Mouse (Mus musculus): Measurements from ENCODE around the gene Ell2. TPM values are rescaled to one million over a fixed set of nuclear protein-coding genes. Genes with fewer than 3 reads are reported as not detected.

Gene Ell2
- 6.9 and 8.7 TPM in 2 replicates for polyA plus RNA-seq (2015; fragmentation: Nextera tagmentation; extraction: Ambion mirVana)

- Histone ChIP-seq H3K4me3 (peak within 1 kb of the TSS; percentile 77), H3K4me1 (peaks cover 13% of the 10 kb centered on the region), H3K27me3 (peaks cover 7% of the 10 kb centered on the region; the same call in 1 of the 2 replicates), H3K27ac (peak within 1 kb of the TSS; percentile 80), H3K4me2 (peak within 1 kb of the TSS; percentile 81), H3K9ac (peak within 1 kb of the TSS; percentile 73), H3K36me3 (no peaks in the 10 kb centered on the region), H3K9me3 (no peaks in the 10 kb centered on the region)
- no peak for ATAC-seq (ENCODE audit: borderline replicate concordance, extremely low read depth, low FRiP score, low TSS enrichment)
- 93% methylated on average over 1 of the region's 1 CpGs for WGBS
Observed at GRCm38 (mm10) chr13:75706457-75706856, at the start of gene Ell2. Gene Ell2 (plus strand): TSS chr13:75706757.

GRCm38 (mm10) chr13:75685438-75685837, 21.1 kb upstream of the Ell2 start:
- H3K4me3 ChIP-seq = no peak overlapping the region
- 63% methylated on average over 3 of the region's 3 CpGs for WGBS
- no peaks in the 10 kb centered on the region for H3K9me3 ChIP-seq
- no peaks in the 10 kb centered on the region for H3K4me1 ChIP-seq
- no peaks in the 10 kb centered on the region for H3K36me3 ChIP-seq
- no peaks in the 10 kb centered on the region for H3K27me3 ChIP-seq
- H3K27ac ChIP-seq = no peak overlapping the region
- no peak overlapping the region for H3K9ac ChIP-seq
- ATAC-seq (ENCODE audit: borderline replicate concordance, extremely low read depth, low FRiP score, low TSS enrichment) = no peak
- H3K4me2 ChIP-seq = no peak overlapping the region

- WGBS = 81% methylated on average over 4 of the region's 4 CpGs
- Histone ChIP-seq H3K4me3 (no peak overlapping the region), H3K27ac (no peak overlapping the region), H3K4me2 (no peak overlapping the region), H3K36me3 (no peaks in the 10 kb centered on the region), H3K4me1 (no peaks in the 10 kb centered on the region), H3K9ac (no peak overlapping the region), H3K27me3 (no peaks in the 10 kb centered on the region), H3K9me3 (no peaks in the 10 kb centered on the region)
- no peak for ATAC-seq (ENCODE audit: borderline replicate concordance, extremely low read depth, low FRiP score, low TSS enrichment)
Observed at GRCm38 (mm10) chr13:75686995-75687394, 19.6 kb upstream of the Ell2 start.

GRCm38 (mm10) chr13:75691625-75692024, 14.9 kb upstream of the Ell2 start:
- Histone ChIP-seq H3K4me3 (no peak overlapping the region), H3K36me3 (no peaks in the 10 kb centered on the region), H3K27ac (no peak overlapping the region), H3K9ac (no peak overlapping the region), H3K9me3 (no peaks in the 10 kb centered on the region), H3K4me2 (no peak overlapping the region), H3K27me3 (no peaks in the 10 kb centered on the region), H3K4me1 (no peaks in the 10 kb centered on the region)
- ATAC-seq (ENCODE audit: borderline replicate concordance, extremely low read depth, low FRiP score, low TSS enrichment) = no peak

GRCm38 (mm10) chr13:75693081-75693480, 13.5 kb upstream of the Ell2 start:
- Histone ChIP-seq H3K4me1 (no peaks in the 10 kb centered on the region), H3K36me3 (no peaks in the 10 kb centered on the region), H3K27me3 (no peaks in the 10 kb centered on the region), H3K4me3 (no peak overlapping the region), H3K27ac (no peak overlapping the region), H3K9me3 (no peaks in the 10 kb centered on the region), H3K9ac (no peak overlapping the region), H3K4me2 (no peak overlapping the region)
- no peak for ATAC-seq (ENCODE audit: borderline replicate concordance, extremely low read depth, low FRiP score, low TSS enrichment)

GRCm38 (mm10) chr13:75702814-75703213, 3.7 kb upstream of the Ell2 start:
- no peaks in the 10 kb centered on the region for H3K36me3 ChIP-seq
- whole genome bisulfite sequencing = 63% methylated on average over 5 of the region's 5 CpGs
- no peaks in the 10 kb centered on the region for H3K27me3 ChIP-seq
- H3K4me2 ChIP-seq = no peak overlapping the region
- no peaks in the 10 kb centered on the region for H3K4me1 ChIP-seq
- H3K9me3 ChIP-seq = no peaks in the 10 kb centered on the region
- no peak overlapping the region for H3K9ac ChIP-seq
- no peak for ATAC-seq (ENCODE audit: borderline replicate concordance, extremely low read depth, low FRiP score, low TSS enrichment)
- no peak overlapping the region for H3K27ac ChIP-seq
- no peak overlapping the region for H3K4me3 ChIP-seq

GRCm38 (mm10) chr13:75706882-75707816, 592 bp downstream of the Ell2 start:
- H3K27ac ChIP-seq = peak overlapping the region; percentile 80
- H3K4me3 ChIP-seq = peak overlapping the region; percentile 77
- WGBS = 5% methylated on average over 62 of the region's 64 CpGs
- peak overlapping the region; percentile 81 for H3K4me2 ChIP-seq
- peak; percentile 100 for ATAC-seq (ENCODE audit: borderline replicate concordance, extremely low read depth, low FRiP score, low TSS enrichment)
- peaks cover 7% of the 10 kb centered on the region; the same call in 1 of the 2 replicates for H3K27me3 ChIP-seq
- peaks cover 13% of the 10 kb centered on the region for H3K4me1 ChIP-seq
- no peaks in the 10 kb centered on the region for H3K36me3 ChIP-seq
- no peaks in the 10 kb centered on the region for H3K9me3 ChIP-seq
- peak overlapping the region; percentile 73 for H3K9ac ChIP-seq

- peak overlapping the region; percentile 80 for H3K27ac ChIP-seq
- no peaks in the 10 kb centered on the region for H3K36me3 ChIP-seq
- peak; percentile 77 for ATAC-seq (ENCODE audit: borderline replicate concordance, extremely low read depth, low FRiP score, low TSS enrichment)
- H3K9me3 ChIP-seq = no peaks in the 10 kb centered on the region
- peaks cover 7% of the 10 kb centered on the region; the same call in 1 of the 2 replicates for H3K27me3 ChIP-seq
- WGBS = under 1% methylated on average over 77 of the region's 83 CpGs
- peaks cover 13% of the 10 kb centered on the region for H3K4me1 ChIP-seq
- H3K9ac ChIP-seq = peak overlapping the region; percentile 73
- H3K4me3 ChIP-seq = peak overlapping the region; percentile 77
- peak overlapping the region; percentile 81 for H3K4me2 ChIP-seq
Observed at GRCm38 (mm10) chr13:75707821-75708636, 1.5 kb downstream of the Ell2 start.

GRCm38 (mm10) chr13:75708637-75709002, 2.1 kb downstream of the Ell2 start:
- no peak overlapping the region for H3K27ac ChIP-seq
- ATAC-seq (ENCODE audit: borderline replicate concordance, extremely low read depth, low FRiP score, low TSS enrichment) = no peak
- H3K4me1 ChIP-seq = peaks cover 13% of the 10 kb centered on the region
- no peaks in the 10 kb centered on the region for H3K36me3 ChIP-seq
- peak overlapping the region; percentile 81 for H3K4me2 ChIP-seq
- H3K27me3 ChIP-seq = peaks cover 7% of the 10 kb centered on the region; the same call in 1 of the 2 replicates
- peak overlapping the region; percentile 77 for H3K4me3 ChIP-seq
- 11% methylated on average over 8 of the region's 8 CpGs for WGBS
- H3K9ac ChIP-seq = peak overlapping the region; percentile 73
- no peaks in the 10 kb centered on the region for H3K9me3 ChIP-seq

GRCm38 (mm10) chr13:75709026-75709778, 2.6 kb downstream of the Ell2 start:
- ATAC-seq (ENCODE audit: borderline replicate concordance, extremely low read depth, low FRiP score, low TSS enrichment) = no peak
- Histone ChIP-seq H3K27ac (no peak overlapping the region), H3K9ac (no peak overlapping the region; the same call in 1 of the 2 replicates), H3K36me3 (no peaks in the 10 kb centered on the region), H3K9me3 (no peaks in the 10 kb centered on the region), H3K4me2 (peak overlapping the region; percentile 81), H3K4me3 (peak overlapping the region; percentile 77), H3K27me3 (peaks cover 7% of the 10 kb centered on the region; the same call in 1 of the 2 replicates), H3K4me1 (peaks cover 13% of the 10 kb centered on the region)
- WGBS = 35% methylated on average over 4 of the region's 4 CpGs

- H3K27me3 ChIP-seq = peaks cover 7% of the 10 kb centered on the region; the same call in 1 of the 2 replicates
- H3K4me1 ChIP-seq = peaks cover 13% of the 10 kb centered on the region
- H3K9me3 ChIP-seq = no peaks in the 10 kb centered on the region
- H3K36me3 ChIP-seq = no peaks in the 10 kb centered on the region
- peak overlapping the region; percentile 81; the same call in 1 of the 2 replicates for H3K4me2 ChIP-seq
- ATAC-seq (ENCODE audit: borderline replicate concordance, extremely low read depth, low FRiP score, low TSS enrichment) = no peak
- no peak overlapping the region for H3K27ac ChIP-seq
- H3K4me3 ChIP-seq = no peak overlapping the region
- H3K9ac ChIP-seq = no peak overlapping the region
- 59% methylated on average over 6 of the region's 6 CpGs for WGBS
Observed at GRCm38 (mm10) chr13:75710152-75710551, 3.6 kb downstream of the Ell2 start.
